Mouse (Mus musculus): ENCODE data around the gene Sync. TPM values are rescaled to one million over a fixed set of nuclear protein-coding genes. Genes with fewer than 3 reads are reported as not detected.

Gene Sync
- under 1 TPM in 1 of 2 experiments, not detected in 1; 0.46 TPM for polyA plus RNA-seq (2017; shearing (Covaris generic))

DNA sequence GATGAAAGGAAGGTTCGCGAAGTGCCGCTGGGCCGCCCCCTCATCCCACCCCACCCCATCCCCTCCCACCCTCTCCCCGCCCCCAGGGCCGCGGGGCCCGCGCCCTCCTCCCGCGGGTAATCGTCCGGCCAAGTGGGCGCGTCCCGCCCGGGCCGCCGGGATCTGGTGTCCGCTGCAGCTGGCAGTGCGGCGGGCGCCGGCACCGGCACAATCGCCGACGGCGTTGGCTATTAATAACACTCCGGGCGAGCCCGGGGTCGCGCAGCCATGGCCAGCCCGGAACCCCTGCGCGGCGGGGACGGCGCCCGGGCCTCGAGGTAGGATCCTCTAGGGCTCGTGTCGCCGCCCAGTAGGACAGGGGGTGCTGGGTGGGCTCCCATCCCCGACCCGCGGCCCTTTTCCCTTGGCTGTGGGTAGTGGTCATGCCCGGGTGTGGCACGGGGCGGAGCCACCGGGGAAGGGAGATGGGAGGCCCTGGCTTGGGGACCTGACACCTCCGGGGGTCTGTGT lies at the start of gene Sync:
Sync (plus strand) TSS at position 146 of the 510 bp plus-strand sequence.
- no peak for ATAC-seq

- no peak for ATAC-seq
Measured at GRCm38 (mm10) chr4:129237843-129238441, 49.5 kb upstream of the Sync start.

DNA sequence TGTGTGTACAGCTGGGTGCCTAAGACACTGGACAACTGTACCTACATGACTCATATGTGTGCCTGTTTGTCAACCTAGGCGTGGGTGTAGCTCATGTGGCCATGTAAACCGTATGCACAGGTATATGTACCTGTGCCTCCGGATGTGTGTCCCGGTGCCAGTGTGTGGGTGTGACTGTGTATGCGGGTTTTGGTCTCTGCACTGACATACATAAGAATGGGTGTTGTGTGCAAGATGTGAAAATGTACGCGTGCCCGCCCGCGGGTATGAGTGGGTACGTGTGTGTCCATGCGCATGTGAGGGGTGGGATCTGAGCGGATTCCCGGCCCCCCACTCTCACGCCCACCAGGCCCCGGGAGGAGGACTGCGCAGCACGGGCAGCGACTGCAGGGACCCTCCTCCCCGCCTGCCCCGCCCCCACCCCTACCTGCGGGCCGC lies 48.8 kb upstream of the Sync start:
- no peak for ATAC-seq

- ATAC-seq, result no peak
Measured at GRCm38 (mm10) chr4:129239075-129239474, 48.3 kb upstream of the Sync start.

DNA sequence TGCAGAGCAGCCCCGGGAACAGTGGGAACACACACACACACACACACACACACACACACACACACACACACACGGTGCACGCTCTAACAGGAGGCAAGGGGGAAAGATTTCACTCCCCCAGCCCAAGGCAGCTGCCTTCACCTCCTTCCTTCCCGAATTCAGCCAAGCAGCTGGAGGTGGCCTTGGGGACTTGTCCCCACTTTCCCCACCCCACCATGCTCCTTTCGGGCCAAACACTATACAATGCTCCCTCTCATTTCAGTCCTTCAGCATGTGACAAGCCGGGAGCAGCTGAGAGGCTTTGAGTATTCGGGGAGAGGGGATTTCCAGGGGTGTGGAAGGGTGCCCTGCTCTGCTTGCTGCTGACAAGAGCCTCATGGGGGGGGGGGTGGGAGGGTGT lies 45.5 kb upstream of the Sync start:
- ATAC-seq, result no peak

- ATAC-seq, result no peak
Measured at GRCm38 (mm10) chr4:129242327-129242726, 45.1 kb upstream of the Sync start.

DNA sequence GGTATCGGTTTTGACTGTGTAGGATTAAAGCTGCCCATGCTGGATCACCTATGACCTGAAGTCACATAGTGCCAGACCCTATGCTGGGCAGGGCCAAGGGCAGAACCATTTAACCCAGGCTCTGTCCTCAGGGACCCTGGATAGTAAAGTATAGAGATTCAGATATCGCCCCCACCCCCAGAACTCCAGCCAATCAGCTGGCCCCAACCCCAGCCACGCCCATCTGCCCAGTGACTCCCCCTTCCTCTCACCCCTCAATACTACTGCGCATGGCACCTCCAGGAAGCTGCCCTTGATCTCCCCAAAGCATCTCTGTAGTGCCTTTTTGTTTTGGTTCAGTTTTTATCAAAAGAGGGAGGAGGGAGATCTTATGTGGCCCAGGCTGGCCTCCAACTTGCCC lies 44.7 kb upstream of the Sync start:
- ATAC-seq, result no peak

DNA sequence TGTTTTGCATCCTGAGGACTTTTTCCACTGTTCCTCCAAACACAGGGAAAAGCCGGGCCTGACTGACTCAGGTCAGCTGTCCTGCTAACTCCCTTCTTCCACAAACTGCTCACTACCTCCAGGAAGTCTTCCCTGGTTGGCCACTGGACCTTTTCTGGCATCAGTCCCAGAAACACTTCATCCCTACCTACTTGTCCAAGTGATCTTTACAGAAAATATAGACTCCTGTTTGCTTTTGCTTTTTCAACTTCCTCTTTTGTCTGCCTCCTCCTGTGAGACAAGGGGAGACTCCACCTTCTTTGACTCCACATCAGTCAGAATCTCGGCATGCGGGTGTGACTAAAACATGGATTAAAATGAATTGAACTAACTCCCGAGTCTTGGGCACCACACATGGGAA lies 42.6 kb upstream of the Sync start:
- no peak for ATAC-seq

GRCm38 (mm10) chr4:129246360-129247301 lies 40.8 kb upstream of the Sync start:
- ATAC-seq, result no peak

DNA sequence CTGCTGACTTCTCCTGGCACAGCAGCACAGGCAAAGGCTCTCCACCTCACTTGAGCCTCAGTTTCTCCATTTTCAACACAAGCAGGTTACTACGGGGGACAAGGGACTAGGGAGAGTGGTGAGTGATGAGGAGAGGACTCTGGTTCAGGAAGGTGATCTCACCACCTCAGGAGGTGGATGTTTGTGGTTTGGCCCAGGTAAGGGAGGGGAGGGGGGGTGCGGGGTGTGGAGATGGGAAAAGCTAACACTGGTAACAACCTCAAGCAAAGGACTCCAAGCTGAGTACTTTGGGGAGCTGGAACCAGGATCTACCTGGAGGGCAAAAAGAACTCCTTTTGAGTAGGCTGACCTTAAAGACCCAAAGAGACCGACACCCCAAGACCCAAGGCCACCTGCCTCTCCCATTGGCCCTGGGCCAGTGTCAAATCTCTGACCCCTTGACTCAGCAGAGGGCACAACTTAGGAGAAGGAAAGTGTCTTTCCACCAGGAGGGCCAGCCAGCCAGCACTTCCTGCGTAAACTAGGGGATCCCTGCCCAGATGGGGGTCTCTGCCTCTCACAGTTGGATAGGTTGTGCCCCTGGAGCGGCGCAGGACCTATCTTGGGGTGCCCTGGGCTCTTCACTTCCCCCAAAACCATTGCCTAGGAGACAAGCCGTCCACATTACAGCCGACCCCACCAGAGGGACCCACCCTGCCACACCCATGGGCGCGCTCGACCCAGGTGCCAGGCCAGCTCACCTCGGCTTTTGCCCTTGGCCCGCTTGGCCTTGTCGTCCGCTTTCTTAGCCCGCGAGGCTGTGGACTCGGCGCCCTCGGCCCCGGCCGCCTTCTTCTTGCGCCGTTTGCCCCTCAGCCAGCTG lies 39.8 kb upstream of the Sync start:
- no peak for ATAC-seq

DNA sequence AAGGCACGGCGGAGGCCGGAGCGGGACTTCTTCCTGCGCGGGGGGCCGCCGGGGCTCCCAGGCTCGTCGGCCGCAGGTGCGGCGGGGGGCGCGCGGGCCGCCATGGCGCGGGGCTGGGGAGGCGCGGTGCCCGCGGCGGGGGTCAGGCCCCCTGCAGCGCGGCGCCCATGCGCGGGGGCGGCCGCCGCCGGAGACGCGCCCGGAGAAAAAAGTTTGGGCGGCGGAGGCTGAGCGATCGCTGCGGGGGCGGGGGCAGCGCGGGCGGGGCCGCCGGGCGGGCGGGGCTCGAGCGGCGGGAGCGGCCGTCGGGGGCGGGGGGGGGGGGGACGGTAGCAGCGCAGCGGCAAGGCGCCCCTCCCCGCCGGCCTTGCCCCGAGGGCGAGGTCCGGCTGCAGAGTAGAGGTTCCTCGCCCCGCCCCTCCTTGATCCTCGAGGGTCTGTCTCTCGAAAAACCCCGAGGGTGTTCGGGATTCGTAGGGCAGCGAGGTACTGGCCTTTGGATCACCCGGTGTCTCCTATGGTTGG lies 39.1 kb upstream of the Sync start:
- no peak for ATAC-seq

GRCm38 (mm10) chr4:129249288-129249687 lies 38.1 kb upstream of the Sync start:
- ATAC-seq, result no peak

- no peak for ATAC-seq
Measured at GRCm38 (mm10) chr4:129250759-129251481, 36.5 kb upstream of the Sync start.

DNA sequence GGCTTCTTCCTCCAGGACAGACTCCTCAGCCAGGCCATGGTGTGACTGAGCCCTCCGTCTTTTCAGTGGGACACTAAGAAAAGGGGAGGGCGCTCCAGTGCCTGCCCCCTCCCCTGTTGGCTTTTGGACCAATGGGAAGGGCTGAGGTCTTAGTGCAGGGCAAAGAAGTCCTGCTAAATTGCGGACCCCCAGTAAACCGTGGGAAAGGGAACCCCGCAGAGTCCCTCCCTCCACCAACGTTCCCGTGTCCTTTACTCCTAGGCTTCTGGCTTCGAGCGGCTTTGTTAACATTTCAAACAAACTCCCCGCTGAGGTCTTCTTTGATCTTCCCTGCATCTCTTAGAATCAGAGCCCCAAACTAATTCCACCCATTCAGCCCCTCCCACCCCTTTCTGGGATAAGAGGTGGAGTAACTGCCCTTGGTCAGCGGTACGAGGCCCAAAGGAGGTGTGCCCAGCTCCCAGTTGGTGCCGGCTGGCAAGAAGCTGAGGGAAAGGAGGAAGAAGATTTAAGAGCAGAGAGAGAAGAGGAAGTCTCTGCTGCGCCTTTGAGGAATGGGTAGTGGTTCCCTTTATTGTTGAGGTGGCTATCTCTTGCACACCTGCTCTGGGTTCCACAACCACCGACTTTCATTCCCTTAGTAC lies 35.8 kb upstream of the Sync start:
- ATAC-seq, result no peak

GRCm38 (mm10) chr4:129252492-129252891 lies 34.9 kb upstream of the Sync start:
- ATAC-seq, result no peak

- no peak for ATAC-seq
Measured at GRCm38 (mm10) chr4:129254571-129254970, 32.8 kb upstream of the Sync start.

DNA sequence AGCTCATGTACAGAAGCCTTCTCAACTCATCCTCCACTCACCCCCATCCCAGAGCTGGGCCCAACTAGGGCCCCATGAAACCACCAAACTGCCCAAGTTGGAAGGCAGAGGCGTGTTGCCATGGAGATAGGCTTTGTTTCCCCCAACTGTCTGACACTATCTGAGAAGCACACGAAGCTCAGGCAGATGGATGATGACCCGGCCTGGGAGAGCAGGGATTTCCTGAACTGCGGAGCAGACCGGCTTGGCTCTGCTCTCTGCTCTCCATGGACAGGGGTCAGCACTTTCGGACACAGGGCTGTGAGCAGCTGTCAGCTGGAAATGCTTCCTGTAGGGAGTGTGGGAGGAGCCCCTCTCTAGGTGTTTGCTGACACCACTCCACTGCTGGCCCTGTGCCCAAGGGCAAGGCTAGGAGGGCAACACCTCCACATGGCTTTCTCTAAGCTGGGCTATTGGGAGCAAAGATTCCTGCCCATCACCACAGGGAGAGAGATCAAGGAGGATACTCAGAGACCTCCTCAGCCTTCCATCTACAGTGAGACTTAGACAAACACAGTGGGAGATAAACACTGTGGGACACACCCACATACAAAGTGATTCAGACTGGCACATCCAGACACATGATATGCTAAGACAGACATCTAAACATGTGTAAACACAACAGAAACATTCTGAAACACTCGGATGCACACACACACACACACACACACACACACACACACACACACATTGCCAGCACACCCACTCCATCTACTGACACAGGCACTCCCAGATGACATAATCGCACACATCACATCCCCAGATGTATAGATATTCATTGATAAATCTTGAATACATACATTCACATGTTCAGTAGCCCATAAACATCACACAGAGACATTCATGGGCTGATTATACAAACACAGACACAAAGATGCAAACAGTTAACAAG lies 30.7 kb upstream of the Sync start:
- ATAC-seq, result peak; percentile 68

- ATAC-seq, result no peak
Measured at GRCm38 (mm10) chr4:129259101-129259500, 28.3 kb upstream of the Sync start.

GRCm38 (mm10) chr4:129260678-129261077 lies 26.7 kb upstream of the Sync start:
- ATAC-seq, result no peak

GRCm38 (mm10) chr4:129261196-129261595 lies 26.2 kb upstream of the Sync start, which contains the start of gene C77080:
TSS of gene C77080 (minus strand) at chr4:129261404.
- no peak for ATAC-seq
